Mouse (Mus musculus): ENCODE measurements around the gene Rgs7. TPM values are rescaled to one million over a fixed set of nuclear protein-coding genes. Genes with fewer than 3 reads are reported as not detected.

Rgs7 gene
- polyA plus RNA-seq, 1 experiment from 2014 or later, result 2.3 TPM

DNA sequence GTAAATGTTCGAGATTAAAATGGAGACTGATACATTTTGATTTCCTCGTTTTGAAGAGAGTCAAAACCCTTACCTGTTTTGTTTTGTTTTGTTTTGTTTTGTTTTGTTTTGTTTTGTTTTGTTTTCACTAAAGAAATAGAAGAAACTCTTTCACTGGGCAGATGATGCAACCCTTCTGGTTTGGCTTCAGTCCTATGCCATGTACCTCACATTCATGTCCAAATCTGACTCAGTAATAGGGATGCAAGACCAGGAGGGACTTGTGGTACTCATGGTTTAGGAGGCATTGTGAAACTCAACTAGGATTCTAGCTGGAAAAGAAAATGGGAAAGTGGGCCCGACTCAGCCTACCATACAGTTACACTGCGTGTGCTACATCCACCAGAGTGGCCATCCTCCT lies 139.4 kb downstream of the Rgs7 start:
- H3K36me3 ChIP-seq, result no peaks in the 10 kb centered on the region
- H3K9me3 ChIP-seq, result no peaks in the 10 kb centered on the region
- H3K4me1 ChIP-seq, result no peaks in the 10 kb centered on the region
- 88% methylated on average over 4 of the region's 4 CpGs for WGBS
- no peak for ATAC-seq (ENCODE audit: insufficient number of reproducible peaks, insufficient read depth, low FRiP score, low TSS enrichment)
- no peaks in the 10 kb centered on the region for H3K27me3 ChIP-seq
- H3K27ac ChIP-seq, result no peak overlapping the region
- no peak overlapping the region for H3K4me3 ChIP-seq
- H3K9ac ChIP-seq, result no peak overlapping the region
- no peak overlapping the region for H3K4me2 ChIP-seq (replicated peaks)

DNA sequence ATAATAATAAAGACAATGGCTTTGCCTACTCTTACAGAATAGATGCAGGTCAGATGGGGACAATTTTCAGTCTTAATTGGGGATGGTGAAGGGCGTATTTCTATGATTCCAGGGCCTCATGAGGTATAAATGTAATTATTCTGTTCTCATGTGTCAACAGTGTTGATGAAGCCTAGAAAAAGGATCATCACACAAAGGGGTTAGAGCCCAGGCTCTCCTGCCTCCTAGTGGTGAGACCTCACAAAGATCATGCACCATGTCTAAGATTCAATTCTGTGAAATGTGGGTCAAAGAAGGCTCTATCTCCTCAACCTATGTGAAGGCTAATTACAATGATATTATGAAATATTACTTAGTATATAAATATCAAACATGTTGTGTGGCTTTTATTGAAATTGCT lies 146.1 kb downstream of the Rgs7 start:
- H3K4me3 ChIP-seq, result no peak overlapping the region
- 77% methylated on average over 1 of the region's 1 CpGs for WGBS
- no peaks in the 10 kb centered on the region for H3K4me1 ChIP-seq
- no peak overlapping the region for H3K9ac ChIP-seq
- no peak for ATAC-seq (ENCODE audit: insufficient number of reproducible peaks, insufficient read depth, low FRiP score, low TSS enrichment)
- H3K9me3 ChIP-seq, result no peaks in the 10 kb centered on the region
- H3K27me3 ChIP-seq, result no peaks in the 10 kb centered on the region
- H3K27ac ChIP-seq, result no peak overlapping the region
- H3K36me3 ChIP-seq, result no peaks in the 10 kb centered on the region
- no peak overlapping the region for H3K4me2 ChIP-seq (replicated peaks)

DNA sequence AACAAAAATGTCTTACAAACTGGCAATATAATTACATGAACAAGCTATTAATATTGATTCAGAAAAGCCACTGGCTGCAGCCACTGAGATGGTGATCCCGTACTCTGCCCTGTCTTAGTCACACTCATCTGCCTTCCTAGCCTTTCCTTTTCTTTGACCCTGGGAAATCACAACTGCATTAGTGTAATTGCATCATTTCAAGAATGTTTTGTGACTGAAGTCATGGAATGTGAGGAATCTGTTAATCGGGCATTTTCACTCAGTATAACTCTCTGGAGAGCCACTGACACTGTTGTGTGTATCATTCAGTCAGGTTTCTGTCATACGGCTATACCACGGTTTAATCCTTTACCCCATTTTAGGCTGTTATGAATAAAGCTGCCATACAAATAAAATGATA lies 156.1 kb downstream of the Rgs7 start:
- Histone ChIP-seq H3K27ac (no peak overlapping the region), H3K36me3 (no peaks in the 10 kb centered on the region), H3K4me2 (replicated peaks) (no peak overlapping the region), H3K27me3 (no peaks in the 10 kb centered on the region), H3K4me1 (no peaks in the 10 kb centered on the region), H3K9ac (no peak overlapping the region), H3K4me3 (no peak overlapping the region), H3K9me3 (no peaks in the 10 kb centered on the region)
- no peak for ATAC-seq (ENCODE audit: insufficient number of reproducible peaks, insufficient read depth, low FRiP score, low TSS enrichment)
- WGBS, result 58% methylated on average over 4 of the region's 4 CpGs

DNA sequence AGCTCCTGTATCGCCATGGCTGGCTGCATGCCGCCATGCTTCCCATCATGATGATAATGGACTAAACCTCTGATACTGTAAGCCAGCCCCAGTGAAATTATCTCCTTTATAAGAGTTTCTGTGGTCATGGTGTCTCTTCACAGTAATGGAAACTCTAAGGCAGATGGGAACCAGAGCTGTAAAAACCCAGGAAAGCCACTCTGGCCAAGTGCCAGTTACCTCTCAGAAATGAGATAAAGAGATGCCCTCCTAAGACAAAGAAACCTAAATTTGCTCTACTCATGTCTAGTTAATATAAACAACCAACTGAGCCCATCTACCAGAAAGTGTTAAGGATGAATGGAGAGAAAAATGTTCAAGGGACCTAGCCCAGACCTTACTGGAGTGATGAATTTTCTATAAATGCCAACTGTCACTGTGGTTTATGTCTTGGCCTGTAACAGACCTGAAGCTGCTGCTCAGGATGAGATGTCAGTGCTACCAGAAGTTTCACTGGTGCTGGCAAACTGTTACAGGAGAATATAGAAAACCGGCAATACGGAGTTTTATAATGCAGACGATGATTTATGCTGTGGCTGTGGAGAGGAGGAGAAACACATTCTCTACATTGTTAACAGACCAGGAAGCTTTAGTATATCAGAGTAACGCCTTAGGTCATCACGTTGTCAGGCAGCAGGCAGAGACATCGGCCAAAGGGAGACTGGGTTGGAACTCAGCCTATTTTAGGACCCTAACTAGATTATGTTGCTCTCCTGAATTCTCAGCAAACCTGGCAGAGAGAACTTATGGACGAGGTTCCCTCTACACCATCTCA lies 159.1 kb downstream of the Rgs7 start:
- ATAC-seq (ENCODE audit: insufficient number of reproducible peaks, insufficient read depth, low FRiP score, low TSS enrichment), result no peak

DNA sequence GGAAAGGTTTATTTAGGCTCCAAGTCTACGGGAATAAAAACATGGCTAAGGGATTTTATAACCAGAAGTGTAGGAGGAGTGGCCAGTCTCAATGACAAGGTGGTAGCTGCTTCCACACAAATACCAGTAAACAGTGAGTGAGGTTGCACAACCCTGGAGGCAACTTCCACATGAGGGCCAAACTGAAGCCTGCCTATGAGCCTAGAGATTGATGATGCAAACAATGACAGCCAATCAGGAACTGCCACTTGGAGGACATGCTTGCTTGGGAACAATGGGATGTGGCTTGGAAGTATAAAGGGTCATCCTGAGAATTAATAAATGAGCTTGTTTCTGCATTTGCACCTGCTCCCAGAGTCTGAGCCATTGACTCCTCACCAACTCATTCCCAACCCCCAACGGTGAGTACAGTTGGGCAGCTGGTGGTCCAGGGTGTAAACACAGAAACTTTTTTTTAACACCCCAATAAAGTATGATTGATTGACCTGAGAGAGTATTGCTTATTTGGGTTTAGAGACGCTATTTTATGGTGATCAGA lies 162.3 kb downstream of the Rgs7 start:
- WGBS, result 88% methylated on average over 3 of the region's 3 CpGs
- H3K27ac ChIP-seq, result no peak overlapping the region
- no peaks in the 10 kb centered on the region for H3K36me3 ChIP-seq
- no peaks in the 10 kb centered on the region for H3K4me1 ChIP-seq
- no peaks in the 10 kb centered on the region for H3K9me3 ChIP-seq
- H3K4me2 ChIP-seq (replicated peaks), result no peak overlapping the region
- H3K4me3 ChIP-seq, result no peak overlapping the region
- no peak for ATAC-seq (ENCODE audit: insufficient number of reproducible peaks, insufficient read depth, low FRiP score, low TSS enrichment)
- no peak overlapping the region for H3K9ac ChIP-seq
- no peaks in the 10 kb centered on the region for H3K27me3 ChIP-seq

More for the DNA sequence above, 159.1 kb downstream of the Rgs7 start:
- no peaks in the 10 kb centered on the region for H3K36me3 ChIP-seq
- H3K4me1 ChIP-seq, result no peaks in the 10 kb centered on the region
- H3K4me2 ChIP-seq (replicated peaks), result no peak overlapping the region
- H3K27ac ChIP-seq, result no peak overlapping the region
- no peak overlapping the region for H3K4me3 ChIP-seq
- 88% methylated on average over 9 of the region's 9 CpGs for WGBS
- no peaks in the 10 kb centered on the region for H3K9me3 ChIP-seq
- no peak overlapping the region for H3K9ac ChIP-seq
- no peaks in the 10 kb centered on the region for H3K27me3 ChIP-seq

DNA sequence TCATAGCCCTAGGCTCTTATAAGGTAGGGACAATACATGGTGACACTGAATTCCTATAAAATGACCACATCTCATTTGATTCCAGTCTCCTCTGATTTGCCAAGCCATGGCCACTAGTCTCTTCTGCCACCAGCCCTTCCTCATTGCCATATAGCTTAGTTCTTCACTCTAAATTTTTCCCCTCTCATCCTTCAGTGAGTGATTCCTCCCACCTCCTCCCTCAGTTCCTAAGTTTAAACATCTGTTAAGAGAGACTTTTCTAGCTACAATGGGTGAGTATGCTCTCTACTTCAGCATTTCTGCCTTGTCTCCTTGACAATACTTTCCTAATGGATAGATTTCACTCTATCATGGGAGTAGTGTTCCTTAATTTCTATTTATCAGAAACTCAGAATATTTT lies 169.5 kb downstream of the Rgs7 start:
- H3K27ac ChIP-seq, result no peak overlapping the region
- H3K4me2 ChIP-seq (replicated peaks), result no peak overlapping the region
- H3K27me3 ChIP-seq, result no peaks in the 10 kb centered on the region
- H3K4me3 ChIP-seq, result no peak overlapping the region
- no peaks in the 10 kb centered on the region for H3K4me1 ChIP-seq
- H3K9me3 ChIP-seq, result no peaks in the 10 kb centered on the region
- ATAC-seq (ENCODE audit: insufficient number of reproducible peaks, insufficient read depth, low FRiP score, low TSS enrichment), result no peak
- H3K9ac ChIP-seq, result no peak overlapping the region
- no peaks in the 10 kb centered on the region for H3K36me3 ChIP-seq

DNA sequence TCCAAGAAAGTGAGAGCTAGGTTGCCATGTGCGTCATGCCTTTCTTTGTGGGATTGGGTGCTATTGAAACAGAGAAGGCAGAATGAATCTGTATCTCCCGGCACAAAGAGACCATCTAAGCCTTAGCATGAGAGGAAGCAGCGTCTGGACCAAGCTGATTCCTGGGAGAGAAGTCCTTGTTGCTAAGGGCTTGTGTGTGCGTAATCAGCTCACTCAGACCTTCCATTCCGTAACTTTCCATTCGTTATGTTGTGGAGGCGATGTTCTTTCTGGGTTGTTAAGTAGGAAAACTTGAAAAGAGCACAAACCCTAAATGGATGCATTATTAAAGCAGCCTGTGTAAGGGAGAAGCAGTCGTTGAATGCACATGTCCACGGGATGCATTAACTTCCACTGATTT lies 173.1 kb downstream of the Rgs7 start:
- ATAC-seq (ENCODE audit: insufficient number of reproducible peaks, insufficient read depth, low FRiP score, low TSS enrichment), result no peak
- WGBS, result 77% methylated on average over 9 of the region's 9 CpGs
- no peak overlapping the region for H3K27ac ChIP-seq

DNA sequence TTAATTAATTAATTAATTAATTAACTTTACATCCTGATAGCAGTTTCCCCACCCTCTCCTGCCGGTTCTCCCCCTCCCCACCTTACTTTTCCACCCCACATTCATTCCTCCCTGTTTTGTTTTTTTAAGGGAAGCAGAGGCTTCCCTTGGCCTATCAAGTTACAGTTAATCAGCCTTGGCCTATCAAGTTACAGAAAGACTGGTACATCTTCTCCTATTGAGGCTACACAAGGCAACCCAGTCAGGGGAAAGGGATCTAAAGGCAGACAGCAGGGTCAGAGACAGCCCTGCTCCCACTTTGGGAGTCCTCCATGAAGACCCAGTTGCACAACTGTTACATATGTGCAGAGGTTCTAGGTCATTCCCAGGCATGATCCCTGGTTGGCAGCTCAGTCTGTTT lies 175.0 kb downstream of the Rgs7 start:
- WGBS, result 4% methylated on average over 1 of the region's 1 CpGs
- no peak for ATAC-seq (ENCODE audit: insufficient number of reproducible peaks, insufficient read depth, low FRiP score, low TSS enrichment)

More for the DNA sequence above, 173.1 kb downstream of the Rgs7 start:
- H3K9ac ChIP-seq, result no peak overlapping the region
- no peaks in the 10 kb centered on the region for H3K27me3 ChIP-seq
- H3K4me1 ChIP-seq, result no peaks in the 10 kb centered on the region
- no peaks in the 10 kb centered on the region for H3K9me3 ChIP-seq
- H3K4me2 ChIP-seq (replicated peaks), result no peak overlapping the region
- no peak overlapping the region for H3K4me3 ChIP-seq
- no peaks in the 10 kb centered on the region for H3K36me3 ChIP-seq

DNA sequence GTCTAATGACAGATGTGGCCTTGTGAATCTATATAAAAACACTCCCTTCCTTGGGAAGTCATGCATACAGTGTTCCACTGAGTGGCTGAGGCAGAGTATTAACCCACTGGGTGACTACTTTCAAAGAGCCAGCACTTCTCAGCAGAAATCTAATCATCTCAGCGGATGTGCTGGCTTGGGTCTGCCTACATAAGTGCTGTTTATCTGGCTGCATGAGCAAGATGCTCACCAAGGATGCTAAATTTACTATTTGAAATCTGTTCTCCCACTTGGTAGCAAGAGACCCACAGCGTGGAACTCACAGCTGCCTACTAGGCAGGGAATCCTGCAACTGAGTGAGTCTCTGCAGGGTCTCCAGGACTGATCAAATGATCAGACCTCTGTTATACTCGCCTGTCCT lies 184.7 kb downstream of the Rgs7 start:
- H3K9me3 ChIP-seq, result no peaks in the 10 kb centered on the region
- H3K27me3 ChIP-seq, result no peaks in the 10 kb centered on the region
- H3K36me3 ChIP-seq, result no peaks in the 10 kb centered on the region
- H3K27ac ChIP-seq, result no peak overlapping the region
- no peaks in the 10 kb centered on the region for H3K4me1 ChIP-seq
- no peak overlapping the region for H3K4me2 ChIP-seq (replicated peaks)
- no peak overlapping the region for H3K4me3 ChIP-seq
- no peak for ATAC-seq (ENCODE audit: insufficient number of reproducible peaks, insufficient read depth, low FRiP score, low TSS enrichment)
- H3K9ac ChIP-seq, result no peak overlapping the region
- WGBS, result 77% methylated on average over 3 of the region's 3 CpGs

More for the DNA sequence above, 175.0 kb downstream of the Rgs7 start:
- H3K4me3 ChIP-seq, result no peak overlapping the region
- no peak overlapping the region for H3K4me2 ChIP-seq (replicated peaks)
- no peaks in the 10 kb centered on the region for H3K9me3 ChIP-seq
- H3K9ac ChIP-seq, result no peak overlapping the region
- H3K4me1 ChIP-seq, result no peaks in the 10 kb centered on the region
- no peaks in the 10 kb centered on the region for H3K27me3 ChIP-seq
- no peak overlapping the region for H3K27ac ChIP-seq
- H3K36me3 ChIP-seq, result no peaks in the 10 kb centered on the region

DNA sequence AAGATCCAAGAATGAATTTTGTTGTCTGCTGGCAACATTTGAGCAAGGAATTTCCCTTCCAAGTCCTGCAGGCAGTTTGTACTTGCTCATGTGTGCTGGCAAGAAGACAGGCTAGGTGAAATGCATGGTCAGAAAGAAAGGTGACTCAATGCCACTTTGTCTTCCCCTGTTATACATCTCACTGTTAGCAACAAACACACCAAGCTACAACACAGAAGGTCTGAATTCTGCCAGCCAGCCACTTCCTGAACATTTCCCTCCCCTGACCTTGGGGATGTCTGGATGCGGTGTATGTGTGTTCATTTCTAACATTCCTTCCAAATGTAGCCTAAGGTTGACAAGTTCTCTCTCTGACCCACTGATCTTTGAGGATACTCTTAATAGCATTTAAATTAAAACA lies 191.4 kb downstream of the Rgs7 start:
- 54% methylated on average over 1 of the region's 1 CpGs for WGBS

DNA sequence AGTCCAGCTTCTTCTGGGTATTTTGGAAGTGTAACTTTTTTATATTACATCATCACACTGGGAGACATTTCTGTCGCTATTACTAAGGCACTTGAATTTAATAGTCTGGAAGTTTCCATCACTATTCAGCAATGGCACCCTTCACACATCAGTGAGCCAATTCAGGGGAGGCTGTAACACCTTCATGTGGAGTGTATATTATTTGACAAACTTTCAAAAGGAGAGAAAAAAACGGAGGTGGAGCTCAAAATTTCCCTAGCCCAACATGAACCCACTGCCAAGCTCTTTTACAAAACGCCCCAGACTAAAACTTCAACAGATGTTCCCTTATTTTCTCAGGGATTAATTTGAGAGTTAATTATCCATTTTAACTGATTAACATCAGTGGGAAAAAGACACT lies 191.9 kb downstream of the Rgs7 start:
- H3K4me3 ChIP-seq, result no peak overlapping the region
- H3K9ac ChIP-seq, result no peak overlapping the region
- no peak for ATAC-seq (ENCODE audit: insufficient number of reproducible peaks, insufficient read depth, low FRiP score, low TSS enrichment)
- no peak overlapping the region for H3K27ac ChIP-seq
- no peaks in the 10 kb centered on the region for H3K9me3 ChIP-seq
- H3K4me2 ChIP-seq (replicated peaks), result no peak overlapping the region
- no peaks in the 10 kb centered on the region for H3K27me3 ChIP-seq
- WGBS, result 56% methylated on average over 3 of the region's 3 CpGs
- H3K36me3 ChIP-seq, result no peaks in the 10 kb centered on the region
- no peaks in the 10 kb centered on the region for H3K4me1 ChIP-seq

More for the DNA sequence above, 191.4 kb downstream of the Rgs7 start:
- H3K27me3 ChIP-seq, result no peaks in the 10 kb centered on the region
- no peak overlapping the region for H3K4me3 ChIP-seq
- H3K4me1 ChIP-seq, result no peaks in the 10 kb centered on the region
- no peak overlapping the region for H3K27ac ChIP-seq
- no peak overlapping the region for H3K9ac ChIP-seq
- no peak for ATAC-seq (ENCODE audit: insufficient number of reproducible peaks, insufficient read depth, low FRiP score, low TSS enrichment)
- H3K36me3 ChIP-seq, result no peaks in the 10 kb centered on the region
- H3K4me2 ChIP-seq (replicated peaks), result no peak overlapping the region
- no peaks in the 10 kb centered on the region for H3K9me3 ChIP-seq

DNA sequence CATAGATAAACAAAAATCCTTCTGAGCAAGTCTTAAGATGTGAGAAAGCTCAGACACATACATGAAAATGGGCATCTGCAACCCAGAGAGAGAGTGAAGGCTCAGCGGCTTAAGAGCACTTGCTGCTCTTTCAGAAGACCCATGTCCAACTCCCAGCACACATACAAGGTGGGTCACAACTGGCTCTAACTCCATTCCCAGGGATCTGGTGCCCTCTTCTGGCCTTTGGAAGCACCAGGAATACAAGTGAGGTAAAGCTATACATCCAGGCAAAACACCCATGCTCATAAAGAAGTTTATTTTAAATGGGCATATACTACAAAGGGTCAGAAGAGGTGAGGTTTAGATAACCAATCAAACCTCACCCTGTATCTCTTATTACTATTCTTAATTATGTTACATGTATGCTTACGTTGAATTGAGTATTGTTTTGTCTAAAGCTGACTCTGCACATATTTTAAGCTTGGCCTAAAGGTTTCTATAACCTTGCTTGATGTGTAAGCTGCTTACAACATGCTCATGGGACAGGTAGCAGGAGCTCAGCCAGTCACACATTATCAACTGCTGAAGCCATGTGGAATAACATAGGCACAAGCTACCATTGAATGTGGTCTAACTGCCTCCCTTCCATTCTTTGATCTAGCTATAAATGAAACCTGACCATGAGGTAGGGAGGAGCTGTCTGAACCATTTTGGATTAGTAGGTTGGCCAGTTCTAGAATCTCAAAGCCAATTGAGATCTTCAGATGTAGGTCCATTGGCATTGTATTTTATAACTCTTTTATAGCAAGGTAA lies 192.5 kb downstream of the Rgs7 start:
- Histone ChIP-seq H3K27ac (no peak overlapping the region), H3K4me1 (no peaks in the 10 kb centered on the region), H3K4me2 (replicated peaks) (no peak overlapping the region), H3K36me3 (no peaks in the 10 kb centered on the region), H3K9ac (no peak overlapping the region), H3K4me3 (no peak overlapping the region), H3K9me3 (no peaks in the 10 kb centered on the region), H3K27me3 (no peaks in the 10 kb centered on the region)
- no peak for ATAC-seq (ENCODE audit: insufficient number of reproducible peaks, insufficient read depth, low FRiP score, low TSS enrichment)
- WGBS, result 86% methylated on average over 2 of the region's 2 CpGs

All from embryonic facial prominence, embryonic 12.5 days (tissue).